Mouse (Mus musculus): ENCODE data around the gene Kcnv2. TPM values are rescaled to one million over a fixed set of nuclear protein-coding genes. Genes with fewer than 3 reads are reported as not detected.

The Kcnv2 gene
- 0.05 and 0.10 TPM in 2 replicates for polyA plus RNA-seq (2014; fragmentation: Nextera tagmentation; extraction: Ambion mirVana)

DNA sequence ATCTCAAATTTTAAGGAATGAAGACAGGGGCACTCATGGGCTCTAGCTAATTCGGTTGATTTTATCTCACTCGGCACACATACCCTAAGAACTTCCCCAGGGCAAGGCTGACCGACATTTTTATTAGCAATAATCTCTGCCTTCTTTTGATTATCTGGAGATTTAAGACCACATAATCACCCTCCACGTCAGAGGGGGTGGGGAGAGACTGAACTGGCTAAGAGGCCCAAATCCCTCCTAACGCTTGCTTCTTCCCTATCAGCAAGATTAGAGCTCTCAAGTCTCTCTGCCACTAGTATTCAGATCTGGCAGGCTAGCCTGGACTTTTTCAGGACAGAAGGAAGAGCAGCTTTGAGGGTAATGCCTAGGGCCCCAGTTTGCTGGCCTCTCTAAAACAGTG, at the start of gene Kcnv2:
TSS of gene Kcnv2 (plus strand) at position 308 of the 400 bp plus-strand sequence.
- Histone ChIP-seq H3K27me3 (ENCODE audit: control insufficient read depth, insufficient read depth, low read length) (no peaks in the 10 kb centered on the region), H3K4me2 (replicated peaks) (no peak within 1 kb of the TSS), H3K27ac (no peak within 1 kb of the TSS), H3K9ac (no peak within 1 kb of the TSS), H3K4me3 (replicated peaks; ENCODE audit: low read length) (no peak within 1 kb of the TSS), H3K36me3 (replicated peaks; ENCODE audit: control insufficient read depth, insufficient read depth) (no peaks in the 10 kb centered on the region), H3K9me3 (ENCODE audit: control insufficient read depth, low read length) (no peaks in the 10 kb centered on the region), H3K4me1 (replicated peaks; ENCODE audit: control insufficient read depth, insufficient read depth, low read length) (no peaks in the 10 kb centered on the region)
- ATAC-seq (ENCODE audit: low FRiP score) (no peak), DNase-seq (ENCODE audit: low spot score) (no peak)
- WGBS, result 81% methylated on average over 5 of the region's 5 CpGs

DNA sequence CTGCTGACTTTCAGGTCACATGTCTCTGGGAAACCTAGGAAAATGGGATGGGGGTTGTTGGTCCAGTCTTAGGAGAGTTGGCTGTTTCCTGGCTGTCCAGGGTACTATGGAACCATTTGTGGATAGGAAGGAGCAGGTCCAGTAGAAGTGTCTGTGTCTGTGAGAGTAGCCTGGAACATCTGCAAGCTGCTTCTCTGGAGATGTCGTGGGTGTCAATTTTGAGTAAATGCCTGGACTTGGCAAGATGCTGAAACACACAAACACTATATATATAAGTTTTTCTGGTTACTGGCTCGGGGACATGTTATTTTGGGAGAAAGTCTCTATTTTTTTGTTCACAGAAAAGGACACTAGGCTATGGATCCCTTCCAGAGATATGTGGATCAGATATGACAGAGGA, 49.0 kb upstream of the Kcnv2 start:
- H3K4me2 ChIP-seq (replicated peaks), result no peak overlapping the region
- 86% methylated on average over 2 of the region's 2 CpGs for WGBS
- no peak overlapping the region for H3K4me3 ChIP-seq (replicated peaks; ENCODE audit: low read length)
- H3K9me3 ChIP-seq (ENCODE audit: control insufficient read depth, low read length), result no peaks in the 10 kb centered on the region
- H3K9ac ChIP-seq, result no peak overlapping the region
- H3K27ac ChIP-seq, result no peak overlapping the region
- H3K4me1 ChIP-seq (replicated peaks; ENCODE audit: control insufficient read depth, insufficient read depth, low read length), result no peaks in the 10 kb centered on the region
- no peaks in the 10 kb centered on the region for H3K27me3 ChIP-seq (ENCODE audit: control insufficient read depth, insufficient read depth, low read length)
- ATAC-seq (ENCODE audit: low FRiP score), result no peak
- no peaks in the 10 kb centered on the region for H3K36me3 ChIP-seq (replicated peaks; ENCODE audit: control insufficient read depth, insufficient read depth)
- no peak for DNase-seq (ENCODE audit: low spot score)

DNA sequence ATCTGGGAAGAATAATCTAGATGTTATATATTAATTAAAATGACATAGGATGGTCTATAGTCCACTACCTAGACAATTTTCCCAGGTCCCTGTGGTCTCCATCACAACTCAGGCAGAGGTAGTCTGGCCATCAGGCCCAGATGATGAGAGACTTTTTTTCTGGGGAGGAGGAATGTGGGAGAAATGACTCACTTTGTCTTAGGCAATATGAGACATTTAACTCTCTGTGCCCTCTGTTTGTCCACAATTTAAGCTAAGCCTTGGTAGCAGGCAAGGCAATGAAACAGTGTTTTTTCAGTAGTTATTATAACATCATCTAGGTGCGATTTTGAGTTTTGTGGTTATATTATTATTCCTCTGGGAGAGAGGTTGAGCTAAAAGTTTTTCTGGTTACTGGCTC, 48.0 kb upstream of the Kcnv2 start:
- Histone ChIP-seq H3K27me3 (ENCODE audit: control insufficient read depth, insufficient read depth, low read length) (no peaks in the 10 kb centered on the region), H3K9me3 (ENCODE audit: control insufficient read depth, low read length) (no peaks in the 10 kb centered on the region), H3K4me3 (replicated peaks; ENCODE audit: low read length) (no peak overlapping the region), H3K27ac (no peak overlapping the region), H3K9ac (no peak overlapping the region), H3K36me3 (replicated peaks; ENCODE audit: control insufficient read depth, insufficient read depth) (no peaks in the 10 kb centered on the region), H3K4me2 (replicated peaks) (no peak overlapping the region), H3K4me1 (replicated peaks; ENCODE audit: control insufficient read depth, insufficient read depth, low read length) (no peaks in the 10 kb centered on the region)
- ATAC-seq (ENCODE audit: low FRiP score) (no peak), DNase-seq (ENCODE audit: low spot score) (no peak)
- WGBS, result 93% methylated on average over 1 of the region's 1 CpGs

DNA sequence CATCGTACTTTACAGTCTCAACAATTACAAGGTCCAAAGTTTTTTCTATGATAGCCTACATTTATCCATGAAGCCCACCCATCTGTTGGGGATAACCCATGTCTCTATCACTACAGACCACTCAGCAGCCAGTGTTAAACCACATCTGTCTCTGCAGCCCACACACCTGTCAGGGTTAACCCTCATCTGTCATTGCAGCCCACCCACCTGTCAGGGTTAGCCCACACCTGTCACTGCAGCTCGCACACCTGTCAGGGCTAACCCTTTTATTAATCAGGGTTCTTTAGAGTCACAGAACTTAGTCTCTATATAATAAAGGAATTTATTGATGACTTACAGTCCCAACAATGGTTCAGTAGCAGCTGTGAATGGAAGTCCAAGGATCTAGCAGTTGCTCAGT, 43.2 kb upstream of the Kcnv2 start:
- H3K4me1 ChIP-seq (replicated peaks; ENCODE audit: control insufficient read depth, insufficient read depth, low read length), result no peaks in the 10 kb centered on the region
- no peak overlapping the region for H3K27ac ChIP-seq
- no peaks in the 10 kb centered on the region for H3K27me3 ChIP-seq (ENCODE audit: control insufficient read depth, insufficient read depth, low read length)
- no peak for ATAC-seq (ENCODE audit: low FRiP score)
- H3K36me3 ChIP-seq (replicated peaks; ENCODE audit: control insufficient read depth, insufficient read depth), result no peaks in the 10 kb centered on the region
- H3K4me3 ChIP-seq (replicated peaks; ENCODE audit: low read length), result no peak overlapping the region
- 91% methylated on average over 2 of the region's 2 CpGs for WGBS
- H3K9ac ChIP-seq, result no peak overlapping the region
- no peak overlapping the region for H3K4me2 ChIP-seq (replicated peaks)
- DNase-seq (ENCODE audit: low spot score), result no peak
- no peaks in the 10 kb centered on the region for H3K9me3 ChIP-seq (ENCODE audit: control insufficient read depth, low read length)

DNA sequence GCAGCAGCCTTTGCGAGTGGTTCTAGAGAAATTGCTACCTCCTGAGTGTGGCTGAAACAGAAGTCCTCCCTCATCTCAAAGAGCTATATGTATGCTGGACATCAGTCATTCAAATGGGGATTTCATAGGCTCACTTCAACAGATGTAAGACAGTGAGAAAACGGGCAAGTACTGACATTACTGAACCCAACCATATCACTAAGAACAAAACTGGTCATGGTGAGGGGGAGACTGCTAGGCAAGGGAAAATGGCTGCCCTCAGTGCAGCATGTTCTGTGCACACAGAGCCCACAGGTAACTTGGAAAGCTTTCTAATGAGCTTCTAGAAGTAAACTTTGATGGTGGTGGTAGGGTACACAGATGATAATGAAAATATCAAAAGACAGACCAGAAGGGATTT, 12.3 kb upstream of the Kcnv2 start:
- no peak for ATAC-seq (ENCODE audit: low FRiP score)
- WGBS, result 92% methylated on average over 2 of the region's 2 CpGs

DNA sequence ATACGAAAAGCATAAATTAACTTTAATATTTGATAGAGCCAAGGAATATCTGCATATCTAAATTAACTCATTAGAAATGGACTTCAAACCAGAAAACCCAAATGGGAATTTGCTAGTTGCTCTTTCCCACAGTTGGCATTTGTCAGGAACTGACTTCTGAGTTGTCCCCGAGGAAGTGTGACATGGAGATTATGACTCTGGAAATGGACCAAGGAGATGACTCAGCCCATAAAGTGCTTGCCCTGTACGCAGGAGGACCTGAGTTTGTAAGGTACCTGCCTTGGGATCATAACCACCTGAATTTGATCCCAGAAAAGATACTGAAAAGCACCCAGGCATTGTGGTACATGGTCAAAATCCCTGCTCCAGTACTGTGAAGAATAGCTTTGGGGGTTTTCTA, 11.1 kb upstream of the Kcnv2 start:
- H3K9me3 ChIP-seq (ENCODE audit: control insufficient read depth, low read length), result no peaks in the 10 kb centered on the region
- no peak overlapping the region for H3K4me2 ChIP-seq (replicated peaks)
- no peaks in the 10 kb centered on the region for H3K27me3 ChIP-seq (ENCODE audit: control insufficient read depth, insufficient read depth, low read length)
- H3K36me3 ChIP-seq (replicated peaks; ENCODE audit: control insufficient read depth, insufficient read depth), result no peaks in the 10 kb centered on the region
- DNase-seq (ENCODE audit: low spot score) (no peak), ATAC-seq (ENCODE audit: low FRiP score) (no peak)
- no peak overlapping the region for H3K9ac ChIP-seq
- no peaks in the 10 kb centered on the region for H3K4me1 ChIP-seq (replicated peaks; ENCODE audit: control insufficient read depth, insufficient read depth, low read length)
- WGBS, result 89% methylated on average over 3 of the region's 3 CpGs
- no peak overlapping the region for H3K27ac ChIP-seq
- H3K4me3 ChIP-seq (replicated peaks; ENCODE audit: low read length), result no peak overlapping the region

More for the DNA sequence above, 12.3 kb upstream of the Kcnv2 start:
- Histone ChIP-seq H3K27ac (no peak overlapping the region), H3K36me3 (replicated peaks; ENCODE audit: control insufficient read depth, insufficient read depth) (no peaks in the 10 kb centered on the region), H3K4me3 (replicated peaks; ENCODE audit: low read length) (no peak overlapping the region), H3K27me3 (ENCODE audit: control insufficient read depth, insufficient read depth, low read length) (no peaks in the 10 kb centered on the region), H3K9ac (no peak overlapping the region), H3K9me3 (ENCODE audit: control insufficient read depth, low read length) (no peaks in the 10 kb centered on the region), H3K4me2 (replicated peaks) (no peak overlapping the region), H3K4me1 (replicated peaks; ENCODE audit: control insufficient read depth, insufficient read depth, low read length) (no peaks in the 10 kb centered on the region)
- no peak for DNase-seq (ENCODE audit: low spot score)

DNA sequence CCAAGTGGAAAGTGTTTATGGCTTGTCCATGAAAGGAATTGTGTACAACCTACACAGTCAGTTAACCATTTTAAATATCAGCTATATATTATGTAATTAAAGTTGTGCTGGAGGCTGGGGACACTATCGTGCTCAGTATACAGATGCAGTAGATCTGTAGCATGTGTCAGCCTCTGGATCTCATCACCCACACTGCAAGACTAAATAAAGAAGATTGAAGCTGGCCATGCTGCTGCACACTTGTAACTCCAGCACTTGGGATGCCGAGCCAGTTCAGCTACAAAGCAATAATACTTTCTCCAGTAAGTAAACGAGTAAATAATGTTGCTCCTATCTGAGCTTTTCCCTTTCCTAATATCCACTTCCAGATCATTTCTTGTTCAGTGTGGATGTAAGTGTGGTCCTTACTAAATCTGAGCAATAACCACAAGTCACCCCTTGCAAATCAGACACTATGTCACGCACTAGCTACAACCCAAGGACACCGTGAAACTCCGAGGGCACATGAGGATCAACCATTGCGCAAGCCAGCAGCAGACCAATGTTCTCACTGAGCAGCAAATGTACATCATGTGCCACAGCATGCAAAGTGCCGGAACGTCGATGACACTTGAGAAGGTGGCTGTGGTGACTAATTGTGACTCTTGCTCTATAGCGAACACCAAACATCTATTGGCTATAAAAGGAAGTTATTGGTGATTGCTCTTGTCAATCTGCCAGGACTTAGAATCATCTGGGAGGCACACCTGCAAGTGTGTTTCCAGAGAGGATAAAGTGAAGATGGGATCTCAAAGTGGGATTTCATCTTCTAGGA, 9.9 kb upstream of the Kcnv2 start:
- Histone ChIP-seq H3K9me3 (ENCODE audit: control insufficient read depth, low read length) (no peaks in the 10 kb centered on the region), H3K27me3 (ENCODE audit: control insufficient read depth, insufficient read depth, low read length) (no peaks in the 10 kb centered on the region), H3K4me1 (replicated peaks; ENCODE audit: control insufficient read depth, insufficient read depth, low read length) (no peaks in the 10 kb centered on the region), H3K4me2 (replicated peaks) (no peak overlapping the region), H3K27ac (no peak overlapping the region), H3K9ac (no peak overlapping the region), H3K36me3 (replicated peaks; ENCODE audit: control insufficient read depth, insufficient read depth) (no peaks in the 10 kb centered on the region), H3K4me3 (replicated peaks; ENCODE audit: low read length) (no peak overlapping the region)
- ATAC-seq (ENCODE audit: low FRiP score), result no peak
- no peak for DNase-seq (ENCODE audit: low spot score)
- WGBS, result 96% methylated on average over 11 of the region's 11 CpGs

DNA sequence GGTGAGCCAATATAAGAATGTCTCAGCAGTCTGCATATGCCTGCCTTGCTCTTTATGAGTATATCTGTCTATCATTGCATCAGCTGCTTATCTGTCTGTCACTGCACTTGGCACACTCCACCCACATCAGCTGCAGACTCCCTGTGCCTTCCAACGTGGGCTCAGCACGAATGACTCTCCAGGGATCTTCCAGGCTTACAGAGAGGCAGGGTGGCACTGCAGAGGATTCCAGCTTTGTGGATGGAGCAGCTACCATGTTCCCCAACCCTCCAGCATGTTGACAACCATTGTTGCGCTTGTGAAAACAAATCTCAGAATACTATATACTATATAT, 9.3 kb upstream of the Kcnv2 start:
- DNase-seq (ENCODE audit: low spot score) (no peak), ATAC-seq (ENCODE audit: low FRiP score) (no peak)
- Histone ChIP-seq H3K27ac (no peak overlapping the region), H3K4me2 (replicated peaks) (no peak overlapping the region), H3K4me3 (replicated peaks; ENCODE audit: low read length) (no peak overlapping the region), H3K9ac (no peak overlapping the region), H3K9me3 (ENCODE audit: control insufficient read depth, low read length) (no peaks in the 10 kb centered on the region), H3K36me3 (replicated peaks; ENCODE audit: control insufficient read depth, insufficient read depth) (no peaks in the 10 kb centered on the region), H3K27me3 (ENCODE audit: control insufficient read depth, insufficient read depth, low read length) (no peaks in the 10 kb centered on the region), H3K4me1 (replicated peaks; ENCODE audit: control insufficient read depth, insufficient read depth, low read length) (no peaks in the 10 kb centered on the region)
- WGBS, result 74% methylated on average over 3 of the region's 3 CpGs

DNA sequence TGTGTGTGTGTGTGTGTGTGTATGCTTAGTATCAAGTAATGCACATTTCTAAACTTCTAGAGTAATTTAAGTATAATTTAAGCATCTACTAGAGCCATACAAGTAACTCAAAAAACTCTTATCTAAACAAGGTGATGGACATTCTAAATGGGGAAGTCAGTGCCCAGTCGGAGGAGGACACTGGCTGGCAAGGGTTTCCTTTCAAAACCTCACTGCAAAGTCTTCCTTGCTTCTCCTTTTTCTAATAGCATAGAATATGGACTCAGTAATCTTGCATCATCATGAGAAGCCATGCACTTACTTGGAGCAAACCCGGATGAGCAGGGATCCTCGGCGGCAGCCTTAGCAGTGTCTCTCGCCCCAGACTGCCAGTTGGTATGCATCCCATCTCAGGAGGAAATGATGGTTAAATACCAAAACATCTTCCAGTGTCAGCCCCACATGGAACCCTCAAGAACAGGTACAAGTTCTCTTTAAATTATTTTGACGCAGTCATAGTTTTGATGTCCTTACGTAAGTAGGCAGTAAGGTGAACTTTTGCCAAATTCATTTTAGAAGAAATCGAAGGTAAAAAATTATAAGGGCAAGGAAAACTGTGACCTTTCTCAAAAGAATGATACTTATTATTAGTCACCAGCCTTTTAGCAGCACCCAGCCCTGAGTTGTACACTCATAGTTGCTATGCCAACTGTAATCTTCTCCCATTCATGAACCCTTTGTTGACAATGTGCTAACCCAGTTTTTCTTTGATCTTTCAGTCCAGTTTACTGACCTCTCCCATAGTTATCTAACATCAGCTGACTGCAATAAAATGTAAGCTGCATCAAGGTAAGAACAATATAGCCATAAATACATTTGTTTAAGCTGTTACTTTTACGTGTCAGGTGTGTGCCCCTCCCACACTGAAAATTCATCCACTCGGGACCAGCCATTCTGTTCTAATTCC, 5.8 kb upstream of the Kcnv2 start:
- no peak overlapping the region for H3K9ac ChIP-seq
- H3K27me3 ChIP-seq (ENCODE audit: control insufficient read depth, insufficient read depth, low read length), result no peaks in the 10 kb centered on the region
- H3K4me2 ChIP-seq (replicated peaks), result no peak overlapping the region
- no peaks in the 10 kb centered on the region for H3K9me3 ChIP-seq (ENCODE audit: control insufficient read depth, low read length)
- H3K27ac ChIP-seq, result no peak overlapping the region
- no peaks in the 10 kb centered on the region for H3K4me1 ChIP-seq (replicated peaks; ENCODE audit: control insufficient read depth, insufficient read depth, low read length)
- 82% methylated on average over 10 of the region's 10 CpGs for WGBS
- no peak overlapping the region for H3K4me3 ChIP-seq (replicated peaks; ENCODE audit: low read length)
- no peaks in the 10 kb centered on the region for H3K36me3 ChIP-seq (replicated peaks; ENCODE audit: control insufficient read depth, insufficient read depth)
- ATAC-seq (ENCODE audit: low FRiP score) (no peak), DNase-seq (ENCODE audit: low spot score) (no peak)

All from hindbrain, embryonic 14.5 days (tissue).